Mouse (Mus musculus) cerebellum, postnatal 14 days (tissue): ENCODE measurements around the gene Themis.

ENCODE experiments used
- DNase-seq, 2 experiments: peaks; one replicate each; pipeline ENCODE4 v3.0.0; 2021; ENCODE audit warnings: mixed read lengths in 2 of 2

Themis gene

DNA sequence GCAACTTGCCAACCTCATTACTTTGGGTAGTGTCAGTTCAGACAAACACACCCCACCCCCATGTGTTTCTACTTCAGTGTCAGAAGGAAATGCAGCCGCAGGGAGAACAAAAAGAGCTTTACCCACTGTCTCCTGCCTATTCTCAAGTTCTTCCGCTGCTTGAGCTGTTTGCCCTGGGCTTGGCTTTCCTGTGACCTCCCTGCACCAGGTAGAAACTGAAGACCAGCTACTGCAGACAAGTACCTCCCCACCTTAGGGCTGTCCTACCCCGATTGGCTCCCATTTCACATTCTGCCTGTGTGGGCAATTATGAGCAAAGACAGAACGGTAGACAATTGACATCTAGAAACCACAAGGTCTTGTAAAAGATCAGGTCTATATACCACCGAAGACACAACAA is at the start of gene Themis:
Gene Themis, plus strand, starts transcription at position 100 of the 400 bp plus-strand sequence.
- no peak for DNase-seq

DNA sequence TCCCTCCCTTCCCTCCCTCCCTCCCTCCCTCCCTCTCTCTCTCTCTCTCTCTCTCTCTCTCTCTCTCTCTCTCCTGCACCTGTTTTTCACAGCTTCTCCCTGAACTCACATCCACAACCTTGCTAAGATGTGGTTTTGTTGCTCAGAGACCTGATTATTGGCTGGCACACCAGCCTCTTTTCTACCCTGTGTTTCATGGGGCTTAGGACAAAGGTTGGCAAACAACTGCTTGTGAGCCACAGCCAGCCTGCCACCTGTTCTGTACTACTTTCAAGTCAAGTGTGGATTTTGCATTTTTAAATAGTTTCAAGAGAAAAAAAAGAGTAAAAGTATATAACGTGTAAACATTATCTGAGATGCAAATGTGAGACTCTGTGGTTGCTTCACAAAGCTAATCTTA is 48.7 kb upstream of the Themis start:
- DNase-seq, result no peak

DNA sequence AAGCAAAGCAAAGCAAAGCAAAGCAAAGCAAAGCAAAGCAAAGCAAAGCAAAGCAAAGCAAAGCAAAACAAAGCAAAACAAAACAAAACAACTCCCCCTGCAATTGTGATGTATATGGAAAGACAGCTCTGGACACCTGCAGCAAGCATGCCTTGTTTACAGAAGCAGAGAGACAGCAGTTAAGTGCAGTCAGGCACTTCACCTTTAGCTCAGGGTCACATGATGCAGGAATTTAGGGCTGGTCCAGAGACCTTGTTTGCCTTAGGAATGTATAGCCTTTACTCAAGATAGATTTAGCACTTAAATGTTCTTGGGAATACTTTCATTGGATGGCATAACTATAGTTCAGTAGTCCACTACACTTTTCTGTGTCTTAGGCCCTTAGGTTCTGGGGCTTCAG is 32.1 kb upstream of the Themis start:
- DNase-seq, result no peak

DNA sequence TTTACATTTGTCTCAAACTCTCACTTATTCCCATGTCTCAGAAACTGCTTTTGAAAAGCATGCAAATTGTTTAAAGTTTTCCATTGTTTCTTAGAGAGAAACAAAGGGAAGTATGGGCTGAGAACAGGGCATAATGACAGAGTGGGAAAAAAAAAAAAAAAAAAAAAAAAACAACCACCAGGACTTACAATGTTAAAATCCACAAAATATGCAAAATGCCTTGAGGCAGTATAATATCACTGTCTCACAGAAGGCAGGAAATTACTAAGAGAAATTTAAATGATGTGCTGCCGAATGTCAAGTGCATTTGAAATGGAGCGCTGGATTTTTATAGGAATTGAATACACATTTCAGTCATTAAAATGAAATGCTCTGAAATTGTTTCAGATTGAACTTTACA is 26.3 kb upstream of the Themis start:
- no peak for DNase-seq

DNA sequence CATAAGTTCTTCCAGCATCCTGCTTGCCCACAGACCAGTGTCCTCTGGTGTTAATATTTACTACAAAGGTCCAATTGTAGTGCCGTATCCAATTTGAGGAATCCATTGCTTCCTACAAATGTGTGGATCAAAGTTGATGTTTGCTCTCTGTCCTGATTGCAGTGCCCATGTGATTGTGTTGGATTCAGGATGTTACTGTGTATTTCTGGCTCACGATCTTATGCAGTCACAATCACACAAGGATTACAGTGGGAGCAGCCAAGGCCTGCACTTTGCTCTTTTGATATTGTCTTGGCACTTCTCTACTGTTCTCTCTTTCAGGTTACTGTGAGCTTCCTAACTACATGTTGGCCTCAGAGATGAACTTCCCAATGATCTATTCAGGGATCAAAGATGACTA is 20.3 kb upstream of the Themis start:
- DNase-seq, result no peak

DNA sequence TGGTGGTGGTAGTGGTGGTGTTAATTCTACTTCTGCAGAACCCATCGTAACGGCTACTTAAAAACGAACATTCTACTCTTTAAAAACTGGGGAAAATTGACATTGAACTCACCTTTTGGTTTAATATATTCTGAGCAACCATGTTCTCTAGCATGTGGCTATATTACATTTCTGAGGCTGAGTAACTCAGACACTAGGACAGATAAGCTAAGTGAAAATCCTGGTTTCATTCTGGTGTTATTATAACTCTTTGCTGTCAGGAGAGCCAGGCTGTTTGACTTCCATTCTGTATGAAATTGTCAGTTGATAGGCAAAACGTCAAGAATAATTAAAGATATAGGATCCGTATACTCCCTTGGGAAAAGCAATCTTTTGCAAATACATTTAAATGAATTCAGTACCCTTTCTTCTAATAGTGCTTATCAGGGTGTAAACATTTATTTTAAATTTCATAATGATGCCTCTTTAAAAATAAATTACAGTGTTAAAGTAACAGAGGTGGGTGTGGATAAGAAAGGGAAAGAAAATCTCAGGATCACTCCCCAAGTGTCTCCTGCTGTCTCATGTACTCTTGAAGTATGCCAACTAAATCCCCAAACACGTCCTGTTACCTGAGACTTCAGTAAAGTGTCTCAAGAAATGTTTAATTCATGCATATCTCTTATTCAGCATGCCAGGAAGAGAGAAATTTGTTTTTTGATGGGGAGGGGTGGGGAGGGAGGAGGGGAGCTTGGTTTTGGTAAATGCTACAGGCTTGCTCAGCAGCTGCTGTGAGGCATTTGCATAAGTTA is 18.9 kb upstream of the Themis start:
- DNase-seq, result no peak

DNA sequence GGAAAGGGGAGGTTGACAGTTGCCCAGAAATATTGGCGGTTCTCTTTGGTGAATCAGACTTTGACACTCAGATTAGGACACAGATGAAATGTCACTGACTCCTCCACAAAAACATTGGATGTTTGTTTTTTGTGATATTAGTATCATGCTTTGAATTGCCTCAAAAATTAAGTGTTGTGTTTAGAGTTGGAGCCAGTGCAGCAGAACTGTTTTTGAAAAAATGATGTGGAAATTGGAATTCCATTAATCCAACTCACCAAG is 18.3 kb upstream of the Themis start:
- no peak for DNase-seq

DNA sequence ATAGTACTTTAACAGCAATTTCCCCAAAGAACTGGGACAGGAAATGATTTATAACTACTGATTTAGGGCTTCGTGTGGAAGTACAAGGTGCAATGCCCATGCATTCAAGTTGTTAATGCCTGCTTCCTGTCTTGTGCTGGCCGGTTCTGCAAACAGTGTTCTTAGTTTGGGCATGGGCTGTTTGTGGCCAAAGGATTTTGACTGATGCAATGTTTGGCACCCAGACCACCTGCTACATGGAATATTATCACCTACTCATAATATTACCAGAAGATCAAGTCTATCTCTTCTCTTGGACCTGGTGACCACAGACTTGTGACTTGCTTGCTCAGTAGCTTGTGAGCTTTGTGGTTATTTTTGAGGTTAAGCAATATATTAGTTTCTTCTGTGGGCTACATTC is 16.2 kb upstream of the Themis start:
- DNase-seq, result no peak

DNA sequence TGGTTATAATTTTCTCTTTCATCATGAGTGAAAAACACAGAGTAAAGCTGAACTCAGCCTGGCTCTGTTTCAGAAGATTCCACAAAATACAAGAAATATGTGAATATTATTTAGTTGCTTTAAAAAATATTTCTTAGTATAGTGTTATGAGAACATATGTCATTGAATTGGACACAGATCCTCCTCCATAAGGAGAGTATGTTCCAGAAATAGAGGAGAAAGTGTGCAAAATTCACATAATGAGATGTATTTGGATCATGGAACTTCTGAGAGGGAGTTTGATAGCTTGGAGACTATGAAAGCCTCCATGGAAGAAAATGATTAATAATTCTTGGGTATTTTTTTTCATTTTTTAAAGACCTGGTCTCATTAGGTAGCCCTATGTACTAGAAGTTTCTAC is 13.4 kb upstream of the Themis start:
- no peak for DNase-seq

DNA sequence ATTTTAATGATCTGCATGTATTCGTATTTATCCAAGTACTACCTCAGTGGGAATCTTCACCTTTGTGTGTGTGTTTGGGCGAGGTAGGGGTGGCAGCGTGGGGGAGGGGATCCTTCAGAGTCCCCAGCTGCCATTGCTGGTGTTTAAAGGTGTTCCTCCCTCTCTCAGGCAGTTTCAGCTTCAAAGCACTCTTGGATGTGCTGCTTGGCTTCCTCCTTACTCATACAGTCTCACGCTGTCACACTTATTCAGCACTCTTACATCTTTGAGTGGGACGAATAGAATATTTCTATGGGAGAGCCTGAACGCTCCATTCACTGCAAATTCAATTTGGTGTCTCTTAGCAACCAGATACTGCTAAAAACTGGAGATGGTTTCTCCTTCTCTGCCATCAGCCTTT is 3.0 kb upstream of the Themis start:
- DNase-seq, result no peak

DNA sequence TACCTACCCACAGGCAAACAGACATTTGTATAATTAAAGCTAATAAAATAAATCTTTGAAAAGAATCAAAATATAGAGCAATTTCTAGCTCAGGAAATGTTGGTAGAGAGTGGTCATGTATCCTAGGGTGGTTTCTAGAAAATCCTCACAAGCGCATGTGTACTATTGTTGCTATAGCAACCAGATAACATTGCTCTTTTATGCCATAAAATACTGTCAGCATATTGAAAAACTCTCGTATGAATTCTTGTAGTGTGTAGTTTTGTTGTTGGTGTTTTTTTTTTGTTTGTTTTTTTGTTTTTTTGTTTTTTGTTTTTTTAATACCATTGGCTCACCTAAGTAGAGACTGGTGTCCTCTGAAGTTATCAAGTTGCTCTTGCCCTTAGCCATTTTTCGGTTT is 5.8 kb downstream of the Themis start:
- DNase-seq, result no peak

DNA sequence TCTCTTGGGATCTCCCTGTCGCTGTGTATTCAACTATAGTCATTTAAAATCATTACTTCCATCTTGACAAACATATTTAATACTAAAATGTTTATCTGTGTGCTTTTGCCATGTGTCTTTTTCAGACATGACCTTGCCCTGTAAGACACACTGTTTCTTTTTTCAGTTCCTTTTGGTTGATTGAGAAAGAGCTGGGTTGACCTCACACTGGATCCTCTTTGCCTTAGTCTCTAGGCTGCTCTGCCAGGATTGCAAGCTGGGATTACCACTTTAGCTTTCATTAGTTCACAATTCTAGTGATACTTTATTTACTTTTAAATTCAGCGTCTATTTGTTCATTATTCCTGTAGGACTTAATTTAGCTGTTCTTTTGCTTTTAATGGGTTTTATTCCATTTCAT is 7.2 kb downstream of the Themis start:
- DNase-seq, result no peak

DNA sequence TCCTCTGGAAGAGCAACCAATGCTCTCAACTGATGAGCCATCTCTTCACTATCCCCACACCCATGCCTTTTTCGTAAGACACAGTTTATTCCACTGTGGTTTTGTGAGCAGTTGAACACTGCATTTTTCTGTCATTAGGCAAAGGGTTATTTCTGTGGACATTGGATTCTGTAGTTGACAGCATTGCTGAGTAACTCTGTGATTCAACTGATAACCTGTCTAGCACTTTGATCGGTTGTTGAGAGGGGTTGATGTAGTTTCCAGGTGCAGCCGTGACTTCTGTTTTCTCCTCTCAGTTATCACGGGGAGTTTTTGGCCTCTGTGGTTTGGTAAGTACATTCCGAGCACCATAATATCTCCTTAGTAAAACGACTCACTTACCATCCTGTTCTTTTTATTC is 26.8 kb downstream of the Themis start:
- no peak for DNase-seq

DNA sequence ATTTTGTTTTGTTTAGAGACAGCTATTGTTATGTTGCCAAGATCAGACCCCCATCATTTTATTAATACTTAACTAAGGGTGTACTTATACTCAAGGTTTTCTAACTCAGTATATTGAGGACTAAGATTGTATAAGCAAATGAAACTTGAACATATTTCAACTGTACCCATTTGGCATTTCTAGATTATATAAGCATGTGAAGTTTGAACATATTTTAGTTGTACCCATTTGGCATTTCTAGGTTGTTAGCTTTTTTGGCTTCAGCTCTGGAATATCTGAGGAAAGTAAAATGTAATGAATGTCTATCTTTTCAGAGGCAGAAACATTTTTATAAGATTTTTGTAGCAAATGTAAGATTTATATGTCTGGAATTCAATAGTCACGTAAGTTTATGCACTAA is 27.9 kb downstream of the Themis start:
- no peak for DNase-seq

DNA sequence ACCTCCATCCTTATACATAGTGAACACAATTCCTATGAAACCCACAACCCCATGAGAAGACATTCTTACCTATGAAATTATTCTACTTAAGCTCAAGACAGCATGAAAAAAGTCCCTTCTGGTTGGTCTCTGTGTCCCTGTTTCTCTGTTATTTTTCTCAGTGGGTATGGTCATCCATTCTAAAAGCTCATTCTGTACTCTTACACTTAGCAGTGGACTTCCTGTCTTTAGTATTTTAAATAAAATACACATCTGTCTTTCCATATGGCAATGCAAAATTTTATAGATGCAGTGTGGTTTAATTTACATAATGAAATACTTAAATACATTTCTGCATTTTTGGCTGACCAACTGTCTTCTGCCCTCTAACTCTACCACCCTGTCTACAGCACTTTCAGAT is 30.0 kb downstream of the Themis start:
- no peak for DNase-seq

DNA sequence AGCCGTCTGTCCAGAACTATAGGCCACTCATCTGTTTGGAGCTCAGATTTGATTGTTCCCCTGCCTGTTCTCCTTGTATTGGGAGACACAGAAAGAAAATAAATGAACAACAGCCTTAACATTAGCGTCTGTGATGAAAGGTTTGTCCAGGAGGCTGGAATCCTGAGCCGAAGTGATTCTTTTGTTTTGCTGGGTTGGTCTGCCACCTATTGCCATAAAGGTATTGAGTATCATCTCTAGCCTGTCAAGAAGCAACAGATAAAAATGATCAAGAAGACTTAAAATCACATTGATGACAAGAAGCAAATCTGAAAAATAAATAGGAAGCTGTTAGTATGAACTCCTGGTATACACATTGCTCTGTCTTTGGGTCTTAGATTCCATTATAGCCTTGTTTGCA is 53.7 kb downstream of the Themis start:
- DNase-seq, result no peak

DNA sequence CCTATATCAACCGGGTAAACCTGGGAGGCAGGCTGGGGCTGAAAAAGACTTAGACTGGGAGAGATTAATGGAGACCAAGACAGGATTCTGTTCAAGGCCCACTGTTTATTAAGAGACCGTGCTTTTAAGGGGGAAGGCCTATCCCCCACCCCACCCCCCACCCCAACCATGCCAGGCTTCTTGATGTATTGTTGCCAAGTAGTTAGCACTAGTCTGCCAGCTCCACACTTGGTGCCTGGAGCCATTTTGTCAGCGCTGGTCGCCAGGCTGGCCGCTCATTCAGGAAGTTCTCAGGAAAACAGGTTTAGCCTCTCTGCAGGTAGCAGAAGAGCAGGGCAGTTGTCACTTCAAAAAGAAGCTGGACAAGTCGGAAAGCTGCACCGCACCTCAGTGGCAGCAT is 55.1 kb downstream of the Themis start:
- peak; percentile 62 to 72 for DNase-seq

DNA sequence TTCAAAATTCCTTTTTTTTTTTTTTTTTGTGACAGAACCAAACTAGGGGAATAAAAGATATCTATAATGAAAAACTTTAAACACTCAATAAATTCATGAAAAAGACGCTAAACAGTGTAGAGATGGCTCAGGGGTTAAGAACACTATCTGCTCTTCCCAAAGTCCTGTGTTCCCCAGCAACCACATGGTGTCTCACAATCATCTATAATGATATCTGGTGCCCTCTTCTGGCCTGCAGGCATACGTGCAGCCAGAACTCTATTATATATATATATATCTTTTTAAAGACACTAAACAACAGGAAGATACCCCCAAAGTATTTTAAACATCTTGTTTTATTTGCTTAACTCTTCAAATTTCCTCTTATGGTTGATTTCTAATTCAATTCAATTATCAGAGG is 62.0 kb downstream of the Themis start:
- peak; percentile 45 to 51 for DNase-seq

DNA sequence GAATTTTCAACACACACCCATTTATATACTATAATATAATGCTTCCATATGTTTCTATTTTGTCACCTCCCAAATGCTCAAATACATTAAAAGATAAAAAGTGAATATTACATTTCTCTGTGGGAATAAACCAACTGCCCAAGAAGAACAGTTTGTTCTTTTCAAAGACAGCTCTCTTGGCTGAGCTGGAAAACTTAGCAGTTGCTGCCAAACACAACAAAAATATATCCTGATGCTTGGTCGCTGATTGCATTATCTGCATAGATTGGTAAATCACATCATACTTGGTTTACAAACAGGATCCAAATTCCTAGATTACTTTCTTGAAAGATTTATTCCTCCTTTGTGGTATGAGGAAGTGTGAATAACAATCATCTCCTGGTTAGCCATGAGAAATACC is 69.8 kb downstream of the Themis start:
- no peak for DNase-seq

DNA sequence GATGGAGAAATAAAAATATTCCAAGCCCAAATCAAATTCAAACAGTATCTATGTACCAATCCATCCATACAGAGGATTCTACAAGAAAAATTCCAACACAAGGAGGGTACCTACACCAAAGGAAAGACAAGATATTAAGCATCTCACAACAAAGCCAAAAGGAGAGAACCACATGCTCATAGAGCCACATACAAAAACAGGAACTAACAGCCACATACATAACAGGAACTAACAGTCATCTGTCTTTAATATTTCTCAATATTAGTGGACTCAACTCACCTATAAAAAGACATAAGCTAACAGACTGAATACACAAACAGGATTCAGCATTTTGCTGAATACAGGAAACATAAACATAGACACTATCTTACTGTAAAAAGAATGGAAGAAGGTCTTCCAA is 78.3 kb downstream of the Themis start:
- DNase-seq, result no peak

DNA sequence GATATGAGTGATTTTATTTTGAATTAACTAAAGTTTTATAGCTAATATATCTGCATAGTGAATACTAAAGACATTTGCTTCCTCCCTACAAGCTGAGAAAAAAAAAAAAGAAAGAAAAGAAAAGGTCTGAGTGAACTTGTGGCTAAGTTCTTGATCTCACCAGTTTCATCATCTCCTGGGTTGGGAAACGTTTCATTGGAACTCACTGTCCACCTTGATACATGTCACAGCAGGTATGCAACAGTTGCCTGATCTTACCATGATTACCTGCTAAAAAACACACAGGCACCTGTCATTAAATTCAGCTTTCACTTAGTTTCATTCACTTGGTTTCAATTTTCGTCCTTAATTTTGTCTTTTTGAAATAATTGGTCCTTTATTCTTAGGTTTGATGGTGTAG is 85.2 kb downstream of the Themis start:
- DNase-seq, result no peak

DNA sequence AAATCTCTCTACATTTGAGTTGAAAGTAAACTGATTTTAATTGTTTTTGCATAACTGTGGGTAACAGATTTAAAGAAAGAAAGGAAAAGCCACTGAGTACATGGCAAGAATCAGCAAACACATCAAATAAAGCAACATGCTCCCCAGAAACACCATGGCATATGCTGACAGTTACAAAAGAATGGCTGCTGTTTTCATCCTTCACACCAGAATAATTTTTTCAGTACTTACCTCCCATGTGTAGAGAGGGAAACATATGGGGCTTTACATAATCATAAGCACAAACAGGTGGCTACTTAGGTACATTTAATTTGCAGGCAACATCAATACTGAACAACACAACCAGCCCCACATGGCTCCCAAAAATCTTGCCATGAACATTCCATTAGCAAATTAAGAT is 86.8 kb downstream of the Themis start:
- no peak for DNase-seq

DNA sequence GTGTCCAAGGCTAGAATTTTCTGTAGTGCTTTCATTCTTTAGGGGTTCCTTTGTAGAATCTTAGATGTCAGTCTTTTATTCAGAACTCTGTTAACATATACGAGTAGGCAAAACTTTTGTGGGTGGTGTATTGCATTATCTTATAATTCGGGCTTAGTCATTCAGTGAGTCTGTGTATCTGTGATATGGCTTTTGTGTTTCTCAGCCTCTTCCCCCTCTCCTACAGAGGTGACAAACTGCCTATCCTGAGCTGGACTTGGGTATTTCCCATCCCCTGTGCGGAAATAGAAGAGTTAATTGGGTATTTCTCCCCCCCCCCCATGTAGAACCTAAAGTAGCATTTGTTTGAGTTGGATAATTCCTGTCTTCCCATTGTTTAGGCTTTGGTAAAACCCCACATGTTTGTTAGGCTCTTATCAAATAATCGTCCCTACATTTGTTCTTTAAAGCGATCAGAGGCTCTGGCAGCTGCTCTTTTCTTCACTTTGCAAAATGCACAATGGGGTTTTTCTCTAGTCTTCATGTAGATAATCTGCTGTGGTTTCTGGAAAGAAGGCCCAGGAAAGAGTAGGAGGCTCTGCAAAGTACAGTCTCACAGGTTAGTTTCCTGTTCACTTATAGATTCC is 108.7 kb downstream of the Themis start:
- no peak for DNase-seq

DNA sequence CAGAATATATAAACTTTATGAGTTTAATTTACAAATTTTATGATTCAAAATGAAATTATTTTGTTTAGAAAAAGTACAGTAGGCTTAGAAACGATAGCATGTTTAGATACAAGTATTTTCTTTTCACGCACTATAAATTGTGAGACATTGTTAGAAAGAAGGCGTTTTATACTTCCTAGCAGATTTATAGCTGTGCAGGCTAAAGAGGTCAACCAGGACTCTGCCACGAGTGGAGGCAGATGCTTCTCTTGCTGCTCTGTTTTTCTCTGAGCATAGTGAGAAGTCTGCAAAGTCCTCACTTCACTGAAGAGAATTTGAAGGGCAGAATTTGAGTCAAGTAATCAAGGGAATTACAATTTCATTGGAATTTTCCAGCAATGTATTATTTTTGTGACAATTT is 131.3 kb downstream of the Themis start:
- DNase-seq, result no peak

DNA sequence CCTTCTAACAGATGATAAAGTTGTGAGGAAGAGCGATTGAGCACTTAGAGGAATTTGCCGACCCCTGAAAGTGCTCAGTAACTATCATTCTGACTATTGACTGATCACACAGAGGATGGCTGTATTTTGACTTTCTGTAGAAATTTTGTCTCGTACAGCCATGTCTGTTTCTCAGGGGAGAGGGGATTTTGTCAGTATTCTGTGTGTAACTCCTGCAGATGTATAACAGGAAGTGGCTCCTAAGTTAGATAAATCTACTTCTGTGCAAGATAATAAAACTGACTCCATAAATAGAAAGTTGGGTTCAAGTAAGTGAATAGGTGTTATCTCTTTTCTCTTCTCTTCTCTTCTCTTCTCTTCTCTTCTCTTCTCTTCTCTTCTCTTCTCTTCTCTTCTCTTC is 137.0 kb downstream of the Themis start:
- no peak for DNase-seq
